8 mouse cellular contexts compared by ENCODE assay signal in the genomic region with DNA sequence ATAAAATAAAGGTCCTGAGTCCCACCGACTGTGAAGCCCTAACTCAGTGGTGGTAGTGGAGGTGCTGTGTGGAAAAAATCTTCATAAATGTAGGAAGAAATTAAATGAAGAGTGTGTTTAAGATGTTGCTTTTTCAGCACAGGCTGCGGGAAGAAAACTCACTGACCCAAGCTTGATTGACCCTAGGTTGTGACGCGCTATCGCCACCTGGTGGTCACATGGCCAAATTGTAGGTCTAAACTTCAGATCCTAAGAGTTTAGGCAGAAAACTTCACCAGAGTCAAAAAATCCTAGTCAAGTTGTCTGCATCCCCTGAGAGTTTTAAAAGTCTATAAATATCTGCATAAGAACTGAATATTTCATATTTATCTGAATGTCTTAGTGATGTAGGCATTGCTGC.
DNase-seq lines count a peak whose midpoint lies in the region; ATAC-seq lines count a peak whose summit lies in the region.

No protein-coding gene starts in this region.

- ATAC-seq in cerebellum, adult (ENCODE audit: insufficient number of reproducible peaks, low FRiP score, low TSS enrichment) = no peak
- ATAC-seq in erythroblast, adult 5-6 weeks (replicated peaks; ENCODE audit: low FRiP score, poor library complexity, severe bottlenecking) = no peak

- peak; percentile 64 to 66 for DNase-seq in cerebellum, postnatal 14 days
- peak; percentile 45 to 56 for DNase-seq in left cerebral cortex, adult 18-20 months (ENCODE audit: low spot score in 2 of 2)
- no peak for DNase-seq in left cerebral cortex, adult 8-10 months (ENCODE audit: low spot score in 2 of 2)
- peak; percentile 31 for DNase-seq in adrenal gland, postnatal 14 days
- DNase-seq in heart, postnatal 4 days = peak; percentile 66
- DNase-seq in lung, postnatal 36 days = peak; percentile 52

Comparison
In these comparisons a context has a peak if more than half of its experiments do, and no peak if none do; other contexts are left out.
1. DNase-seq: peak in cerebellum, postnatal 14 days (2 of 2), left cerebral cortex, adult 18-20 months (2 of 2), adrenal gland, postnatal 14 days (single experiment), heart, postnatal 4 days (single experiment) and lung, postnatal 36 days (single experiment); none in left cerebral cortex, adult 8-10 months (0 of 2).